Mouse (Mus musculus) mesoderm, embryonic 11.5 days (tissue): ENCODE measurements at regions not wholly inside any gene's neighbourhood (a gene's known extent, or its start where the extent isn't known, plus 50 kb on each side); places are given as distances from the start of the nearest gene placed in this dataset.

ENCODE experiments used
- DNase-seq: peaks from one replicate; pipeline ENCODE4 v3.0.0-alpha.2; 2012; ENCODE audit warnings: low read depth, low spot score

DNA sequence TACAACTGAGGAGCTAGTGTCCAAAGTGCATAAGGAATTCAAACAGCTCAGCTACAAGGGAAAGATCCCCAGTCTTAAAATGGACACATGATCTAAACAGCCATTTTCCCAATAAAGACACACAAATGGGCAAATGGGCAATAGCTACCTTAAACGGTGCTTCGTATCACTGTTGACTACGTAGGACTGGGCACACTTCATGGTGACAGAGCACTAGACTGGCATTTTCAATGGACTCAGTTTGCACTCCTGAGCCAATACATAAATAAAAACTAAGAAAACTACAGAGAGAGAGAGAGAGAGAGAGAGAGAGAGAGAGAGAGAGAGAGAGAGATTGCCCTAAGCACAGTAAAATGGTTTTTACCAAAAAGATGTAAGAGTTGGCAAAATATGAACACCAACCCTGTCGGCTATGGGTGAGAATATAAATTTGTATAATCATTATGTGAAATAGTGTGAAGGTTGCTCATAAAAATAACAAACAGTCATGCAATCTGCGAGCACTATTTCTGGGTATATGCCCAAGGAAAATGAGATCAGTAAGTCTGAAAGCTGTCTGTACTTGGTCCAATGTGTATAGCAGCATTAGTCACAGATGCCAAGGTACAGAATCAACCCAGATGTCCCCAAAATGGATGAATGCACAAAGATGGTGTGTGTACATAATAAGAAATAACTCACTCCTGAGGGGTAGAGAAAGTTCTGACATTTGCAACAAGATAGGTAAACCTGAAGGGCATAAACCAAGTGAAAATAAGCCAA lies 312.9 kb upstream of the Clec14a start:
- DNase-seq, result no peak

- no peak for DNase-seq
These were observed 300.0 kb upstream of the Clec14a start for GRCm38 (mm10) chr12:58569056-58569455.

GRCm38 (mm10) chr12:58560840-58561239 lies 291.8 kb upstream of the Clec14a start:
- DNase-seq, result no peak

- no peak for DNase-seq
These were observed 290.7 kb upstream of the Clec14a start for GRCm38 (mm10) chr12:58559833-58560232.

DNA sequence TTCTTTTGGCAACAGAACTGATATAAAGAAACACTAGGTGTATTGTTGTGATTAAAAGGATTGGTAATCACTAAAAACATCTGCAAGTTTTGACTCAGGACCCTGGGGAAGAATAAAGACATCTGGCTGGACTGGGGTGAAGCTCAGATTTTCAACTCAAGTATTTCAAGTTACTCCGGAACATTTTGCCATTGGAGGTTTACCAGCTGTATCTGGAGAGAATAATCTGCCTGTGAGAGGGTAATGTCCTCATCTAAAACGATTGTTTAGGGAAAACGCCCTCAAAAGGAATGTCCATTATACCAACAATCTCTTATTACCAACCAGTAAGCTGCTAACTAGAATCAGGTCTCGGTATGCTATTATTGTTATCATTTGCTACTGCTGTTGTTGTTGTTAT lies 288.2 kb upstream of the Clec14a start:
- DNase-seq, result no peak

DNA sequence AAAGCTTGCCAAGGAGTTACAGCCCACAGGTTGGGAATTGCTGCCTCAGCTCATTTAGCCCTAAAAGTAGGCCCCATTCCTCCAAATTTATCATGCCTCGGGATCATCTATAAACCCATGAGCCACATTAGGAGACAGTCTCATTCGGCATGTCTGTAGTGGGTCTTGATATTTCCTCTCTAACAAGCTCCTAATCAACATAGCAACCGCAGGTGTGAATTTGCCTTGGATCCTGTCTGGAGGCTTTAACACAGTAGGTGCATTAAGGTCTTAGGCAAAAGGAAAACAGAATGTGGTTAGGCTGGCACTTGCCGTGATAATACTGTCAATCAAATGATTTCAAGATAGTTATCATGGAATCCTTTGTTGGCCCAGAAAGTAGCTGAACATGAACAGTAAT lies 287.7 kb upstream of the Clec14a start:
- DNase-seq, result no peak

GRCm38 (mm10) chr12:58556060-58556459 lies 287.0 kb upstream of the Clec14a start:
- no peak for DNase-seq

- DNase-seq, result no peak
These were observed 282.0 kb upstream of the Clec14a start for GRCm38 (mm10) chr12:58550859-58551761.

GRCm38 (mm10) chr12:58545832-58546538 lies 276.9 kb upstream of the Clec14a start:
- DNase-seq, result no peak

DNA sequence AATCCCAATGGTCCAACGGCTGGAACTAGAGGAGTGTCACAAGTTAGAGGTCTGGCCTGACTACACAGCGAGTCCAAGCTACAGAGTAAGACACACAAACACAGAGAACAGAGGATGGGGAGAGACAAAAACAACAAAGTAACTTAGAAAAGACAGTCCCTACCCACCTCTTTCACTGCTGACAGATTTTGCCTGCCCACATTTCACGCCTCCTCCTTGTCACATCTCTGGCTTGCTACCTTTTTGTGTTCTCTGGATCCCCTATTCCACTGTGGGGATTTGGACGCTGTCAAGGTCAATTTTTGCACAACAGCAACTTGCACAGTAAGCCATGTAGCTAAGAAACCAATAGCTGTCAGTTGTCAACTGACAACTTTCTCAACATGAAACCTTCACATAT lies 275.8 kb upstream of the Clec14a start:
- DNase-seq, result no peak

DNA sequence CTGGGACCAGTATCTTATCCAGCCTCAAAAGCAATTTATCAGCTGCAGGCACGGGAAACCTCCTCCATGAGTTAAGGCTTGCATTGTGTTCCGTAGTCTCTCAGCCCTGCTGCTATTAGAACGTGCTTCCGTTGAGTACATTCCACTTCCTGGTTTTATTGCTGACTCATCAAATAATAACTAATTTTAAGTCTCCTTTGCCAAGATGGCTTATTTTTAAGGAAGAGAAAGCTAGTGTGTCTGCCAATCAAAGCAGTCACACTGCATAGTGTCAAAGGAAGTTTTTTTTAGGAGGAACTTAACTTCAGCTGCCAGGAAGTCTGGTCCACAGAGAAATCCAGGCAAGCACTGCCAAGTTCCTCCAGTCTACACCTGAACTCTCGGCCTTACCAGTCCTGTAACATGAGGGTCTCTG lies 269.2 kb upstream of the Clec14a start:
- no peak for DNase-seq

DNA sequence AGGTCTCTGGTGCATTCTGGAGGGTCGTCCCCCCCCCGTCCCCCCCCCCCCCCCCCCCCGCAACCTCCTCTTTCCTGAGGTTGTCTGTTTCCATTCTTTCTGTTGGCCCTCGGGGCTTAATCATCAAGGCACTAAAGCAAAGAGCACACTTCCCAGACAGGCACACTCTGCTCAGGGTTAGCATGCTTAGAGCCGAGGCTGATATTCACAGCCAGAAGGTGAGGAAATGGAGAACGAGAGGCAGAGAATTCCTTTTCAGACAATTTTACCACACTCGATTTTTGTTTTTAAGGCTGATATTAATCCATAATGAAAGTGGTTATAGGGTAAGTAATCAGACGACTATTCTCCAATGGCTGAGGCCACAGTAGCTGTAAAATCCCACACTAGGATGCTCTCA lies 268.7 kb upstream of the Clec14a start:
- DNase-seq, result no peak

GRCm38 (mm10) chr12:58536381-58536992 lies 267.4 kb upstream of the Clec14a start:
- DNase-seq, result no peak

DNA sequence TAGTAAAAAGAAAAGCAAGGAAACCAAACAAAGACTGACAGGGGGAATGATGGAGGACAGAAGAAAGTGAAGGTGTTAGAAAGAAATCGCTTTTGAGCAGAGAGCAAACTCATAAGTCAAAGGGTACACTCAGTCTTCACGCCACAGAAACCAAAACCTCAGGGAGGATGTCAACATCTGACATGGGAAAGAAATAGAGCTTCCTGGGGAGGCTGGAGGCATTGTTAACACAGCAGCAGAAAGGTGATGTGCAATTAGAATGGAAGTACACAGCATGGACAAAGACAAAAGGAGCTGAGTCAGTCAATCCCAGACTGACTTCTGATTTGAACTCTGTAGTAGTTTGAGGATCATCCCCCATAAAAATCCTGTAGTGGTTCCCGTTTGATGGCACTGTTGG lies 261.2 kb upstream of the Clec14a start:
- no peak for DNase-seq

GRCm38 (mm10) chr12:58516800-58517199 lies 247.7 kb upstream of the Clec14a start:
- no peak for DNase-seq

DNA sequence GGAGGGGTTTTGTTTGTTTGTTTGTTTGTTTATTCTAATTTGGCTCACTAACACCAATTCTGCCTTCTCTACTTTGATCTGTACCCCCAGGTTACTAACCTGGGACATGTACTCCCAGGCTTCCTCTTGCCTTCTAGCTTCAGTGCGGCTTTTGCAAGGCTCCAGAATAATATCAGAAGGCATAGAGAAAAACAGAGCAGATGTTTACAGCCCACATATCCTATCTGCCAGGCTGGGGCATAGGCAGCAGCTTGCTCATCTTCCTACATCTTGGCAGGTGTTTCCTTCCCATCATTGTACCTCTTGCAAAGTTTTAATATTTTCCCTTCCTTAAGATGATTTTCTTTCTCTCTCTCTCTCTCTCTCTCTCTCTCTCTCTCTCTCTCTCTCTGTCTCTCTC lies 244.9 kb upstream of the Clec14a start:
- DNase-seq, result no peak

DNA sequence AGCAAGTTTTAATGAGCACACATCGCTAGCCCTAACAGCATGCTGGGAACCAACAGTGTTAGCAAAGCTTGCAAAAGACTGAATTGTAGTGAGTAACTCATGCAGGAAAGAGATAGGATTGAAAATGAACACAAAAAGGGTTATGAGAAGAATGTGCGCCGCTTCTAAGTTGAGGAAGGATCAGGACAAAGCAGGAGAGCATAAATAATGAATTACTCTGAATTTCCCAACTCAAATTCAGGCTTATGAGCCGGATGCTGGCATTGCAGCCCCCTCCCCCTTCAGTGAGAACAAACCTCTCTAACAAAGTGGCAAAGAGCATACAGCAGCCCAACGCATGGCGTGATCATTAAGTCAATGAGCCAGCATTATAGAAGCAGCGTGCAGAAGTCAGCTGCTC lies 243.6 kb upstream of the Clec14a start:
- DNase-seq, result no peak

DNA sequence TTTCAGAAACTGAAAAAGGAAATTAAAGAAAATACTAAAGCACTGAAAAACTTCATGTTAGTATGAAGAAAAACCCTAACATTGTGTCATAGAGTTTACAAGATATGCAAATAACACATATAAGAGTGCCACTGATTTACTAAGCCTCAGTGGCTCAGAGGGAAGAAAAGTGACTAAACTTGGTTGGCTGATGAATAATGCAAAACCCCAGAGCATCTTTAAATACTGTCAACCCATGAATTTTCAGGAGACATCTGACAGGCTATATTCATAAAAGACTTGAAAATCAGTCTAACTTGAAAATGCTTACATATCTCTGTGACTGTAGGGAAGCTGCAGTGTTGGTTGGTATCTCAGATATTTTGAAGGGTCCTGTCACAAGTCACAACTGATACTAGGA lies 235.2 kb upstream of the Clec14a start:
- DNase-seq, result no peak

DNA sequence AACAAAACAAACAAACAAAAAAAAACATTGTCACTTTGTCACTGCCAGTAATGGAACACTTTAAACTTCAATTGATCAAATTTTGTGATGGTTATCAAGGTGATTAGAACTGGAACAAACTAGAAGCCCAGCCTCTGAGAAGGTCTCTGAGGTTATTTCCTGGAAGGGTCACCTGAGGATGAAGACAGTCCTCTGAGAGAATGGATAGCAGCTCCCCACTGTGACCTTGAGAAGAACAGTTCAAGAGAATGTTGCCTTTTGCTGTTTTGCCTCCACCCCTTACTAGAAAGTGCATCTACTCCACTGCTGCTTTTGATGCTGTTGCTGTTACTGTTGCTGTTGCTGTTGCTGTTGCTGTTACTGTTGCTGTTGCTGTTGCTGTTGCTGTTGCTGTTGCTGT lies 205.1 kb upstream of the Clec14a start:
- DNase-seq, result no peak

GRCm38 (mm10) chr12:58473511-58473910 lies 204.4 kb upstream of the Clec14a start:
- DNase-seq, result peak; percentile 11

GRCm38 (mm10) chr12:58460465-58460864 lies 191.4 kb upstream of the Clec14a start:
- DNase-seq, result no peak

- no peak for DNase-seq
These were observed 185.7 kb upstream of the Clec14a start for GRCm38 (mm10) chr12:58454828-58455227.
